Mouse (Mus musculus) bone marrow macrophage, adult 2 months (primary cell): ENCODE measurements around the gene Esd.

Experiments used
- CTCF ChIP-seq: IDR thresholded peaks from 2 replicates; pipeline ENCODE4 v1.5.1; 2012; ENCODE audit warnings: low read depth, mild to moderate bottlenecking, low read length, moderate library complexity
- POLR2A ChIP-seq: IDR thresholded peaks from 2 replicates; pipeline ENCODE4 v1.6.1; 2012; ENCODE audit warnings: mild to moderate bottlenecking, low read depth, low read length, borderline replicate concordance

DNA sequence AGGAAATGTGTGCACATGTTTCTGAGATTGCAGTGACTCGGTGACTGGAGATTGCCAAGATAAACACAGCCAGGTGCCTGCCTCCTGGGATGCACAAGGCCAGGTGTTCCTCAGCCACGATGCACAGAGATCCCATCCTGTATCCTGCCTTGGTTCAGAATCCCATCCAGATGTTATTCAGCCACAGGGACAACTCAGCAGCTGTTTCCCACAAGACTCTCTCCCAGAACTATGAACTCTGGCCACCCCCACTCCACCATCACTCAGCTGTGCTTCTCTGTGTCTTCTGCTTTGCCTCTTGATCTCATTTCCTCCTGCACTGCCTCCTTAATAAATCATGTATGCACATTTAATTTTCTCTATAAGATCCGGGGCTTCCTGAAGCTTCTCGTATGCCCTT is 35.3 kb upstream of the Esd start:
- no peak for TF ChIP-seq CTCF
- no peak for TF ChIP-seq POLR2A
